Mouse (Mus musculus) 3T3-L1 (cell line): ENCODE results near the gene Olfr912.

Source experiments
- DNase-seq: peaks from one replicate; pipeline ENCODE4 v3.0.0-alpha.2; 2015; ENCODE audit warnings: low read depth, low spot score

Olfr912 gene

DNA sequence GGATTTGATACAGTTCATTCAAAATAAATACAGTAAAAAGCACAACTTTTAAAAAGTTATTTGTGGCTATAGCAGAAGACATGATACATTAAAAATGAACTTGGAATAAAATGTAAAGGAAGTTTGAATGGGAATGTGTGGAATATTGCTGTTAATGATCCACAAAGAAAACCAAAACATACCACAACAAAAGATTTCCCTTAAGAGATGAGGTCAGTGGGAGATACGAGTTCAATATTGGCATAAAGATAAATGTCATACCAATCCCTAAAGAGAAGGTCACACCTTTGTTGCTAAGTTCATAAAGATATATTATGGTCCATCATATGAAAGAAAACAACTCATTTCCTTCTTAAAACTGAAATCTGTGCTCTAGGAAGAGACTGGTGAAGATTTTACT is at the start of gene Olfr912:
Gene Olfr912 (plus strand): TSS at position 301 of the 400 bp plus-strand sequence.
- no peak for DNase-seq

DNA sequence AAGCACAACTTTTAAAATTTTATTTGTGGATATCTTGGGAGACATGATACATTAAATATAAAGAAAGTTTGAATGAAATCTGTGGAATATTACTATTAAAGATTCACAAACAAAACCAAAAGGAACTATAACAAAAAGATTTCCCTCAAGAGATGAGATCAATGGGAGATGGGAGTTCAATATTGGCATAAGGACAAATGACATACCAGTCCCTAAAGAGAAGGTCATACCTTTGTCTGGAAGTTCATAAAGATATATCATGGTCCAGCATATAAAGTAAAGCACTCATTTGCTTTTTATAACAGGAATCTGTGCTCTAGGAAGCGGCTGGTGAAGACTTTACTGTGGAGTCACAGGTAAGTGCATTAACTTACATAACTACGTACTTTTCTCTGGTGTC is 42.4 kb upstream of the Olfr912 start, which contains the start of gene Olfr910:
Gene Olfr910 (plus strand): TSS at position 301 of the 400 bp plus-strand sequence.
- DNase-seq: no peak

DNA sequence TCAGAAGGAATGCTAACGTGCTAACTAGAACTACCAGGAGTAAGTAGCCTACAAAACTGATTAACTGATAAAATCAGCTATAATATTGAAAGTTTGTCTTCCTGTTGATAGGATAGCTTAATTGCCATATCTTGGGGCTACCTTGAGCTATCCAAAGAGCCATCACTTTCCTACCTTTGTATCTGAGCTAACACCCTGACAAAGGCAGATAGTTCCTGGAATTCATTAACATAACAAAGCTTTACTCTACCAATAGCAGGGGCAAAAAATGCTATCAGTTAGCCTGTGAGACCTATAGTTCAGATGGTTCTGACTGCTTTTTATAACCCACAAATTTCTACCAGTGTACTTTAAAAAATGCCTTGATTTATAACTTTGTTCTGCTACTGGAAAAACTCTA is 11.1 kb downstream of the Olfr912 start:
- no peak for DNase-seq

DNA sequence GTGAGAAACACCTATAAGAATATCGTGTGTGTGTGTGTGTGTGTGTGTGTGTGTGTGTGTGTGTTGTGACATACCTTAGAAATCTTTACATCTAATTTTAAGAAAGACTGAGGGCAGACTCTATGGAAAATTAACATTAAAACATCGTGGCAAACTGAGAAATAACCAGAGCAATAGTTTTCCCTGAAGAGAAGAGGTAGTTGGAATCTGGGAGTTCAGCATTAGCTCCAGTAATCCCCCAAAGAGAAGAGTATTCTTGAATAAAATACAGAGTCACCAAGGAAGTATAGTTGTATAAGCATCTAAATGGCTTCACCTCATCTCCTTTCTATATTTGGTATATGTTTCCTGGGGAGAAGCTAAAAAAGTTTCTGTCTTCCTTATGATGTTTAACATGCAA is 12.5 kb downstream of the Olfr912 start, which contains the start of gene Olfr913:
Gene Olfr913 (plus strand): TSS at position 301 of the 400 bp plus-strand sequence.
- no peak for DNase-seq

DNA sequence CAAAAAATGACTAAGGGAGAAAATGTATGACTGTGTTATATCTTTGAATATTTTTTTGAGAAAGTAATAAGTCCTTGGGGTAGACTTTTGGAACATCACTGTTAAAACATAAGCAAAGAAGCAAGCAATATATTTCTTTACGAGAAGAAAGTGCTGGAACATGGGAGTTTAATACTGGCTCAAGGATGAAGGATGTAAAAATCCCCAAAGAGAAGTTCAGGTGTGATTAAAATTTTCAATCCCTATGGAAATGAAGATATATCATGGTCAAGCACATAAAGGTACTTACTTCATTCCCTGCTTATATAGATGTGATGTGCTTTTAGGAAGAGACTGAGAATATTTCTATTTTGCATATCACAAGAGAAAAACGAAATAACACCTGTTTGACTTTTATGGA is 24.8 kb downstream of the Olfr912 start, which contains the start of gene Olfr914:
Gene Olfr914 (plus strand): TSS at position 301 of the 400 bp plus-strand sequence.
- no peak for DNase-seq

DNA sequence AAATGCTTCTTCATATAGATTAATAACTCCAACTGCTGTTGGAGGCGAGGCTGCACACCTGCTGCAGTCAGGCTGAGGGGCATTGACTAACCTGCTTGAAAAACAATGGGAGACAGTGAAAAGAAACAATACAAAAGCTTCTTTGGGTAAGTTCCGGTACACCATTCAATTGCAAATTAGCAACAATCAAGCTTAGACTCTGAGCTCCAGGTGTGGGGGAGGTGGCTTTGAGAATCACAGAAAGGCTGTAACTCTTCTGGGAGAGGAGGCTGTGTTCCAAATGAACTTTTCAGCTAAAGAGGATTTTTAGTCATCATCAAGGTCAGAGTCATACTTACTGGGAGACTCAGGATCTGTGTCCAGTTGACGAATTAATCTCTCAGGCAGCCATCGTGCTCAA is 52.4 kb downstream of the Olfr912 start:
- no peak for DNase-seq
